In genomic region chr6:3447404-3447803, GRCm38 (mm10) we compare ENCODE assay signal across 8 mouse cellular contexts. TPM values are rescaled to one million over a fixed set of nuclear protein-coding genes. Genes with fewer than 3 reads are reported as not detected.
DNase-seq lines count a peak whose midpoint lies in the region; ATAC-seq and TF ChIP-seq lines count a peak whose summit lies in the region.

No protein-coding gene starts in this region.

- no peak for TF ChIP-seq POLR2A in lung, adult 2 months (IDR thresholded peaks at IDR 0.05; ENCODE audit: borderline replicate concordance, extremely low read depth, low read depth, low read length)

- DNase-seq in ES-CJ7 (ENCODE audit: low read depth, low spot score), result peak; percentile 91
- peak; percentile 57 for DNase-seq in c-Kit-positive CD71-positive TER-119-positive erythroid progenitor cells, embryonic 14.5 days (ENCODE audit: low spot score)
- DNase-seq in heart, postnatal 36 days, result peak; percentile 58 to 68
- peak; percentile 52 to 87 for DNase-seq in layer of hippocampus, adult 18-20 months (ENCODE audit: low spot score in 2 of 2)
- peak; percentile 42 for DNase-seq in lung, adult 2 months
- DNase-seq in testis, postnatal 14 days (ENCODE audit: low spot score), result peak; percentile 33

- intact Hi-C loops in heart, postnatal 36 days (cut with DNase I), result no loop called here

- no peaks in the 10 kb centered on the region for H3K4me1 ChIP-seq in forebrain, embryonic 15.5 days
- no peaks in the 10 kb centered on the region for H3K4me1 ChIP-seq in lung, adult 2 months (ENCODE audit: control insufficient read depth, insufficient read depth, low read length)

- no peak overlapping the region for H3K4me3 ChIP-seq in forebrain, embryonic 15.5 days
- no peak overlapping the region for H3K4me3 ChIP-seq in lung, adult 2 months (replicated peaks; ENCODE audit: extremely low read depth, low read depth, low read length)

- ATAC-seq in forebrain, embryonic 15.5 days (replicated peaks), result peak; percentile 90
- peak; percentile 100 for ATAC-seq in neutrophil, adult 5-6 weeks (ENCODE audit: extremely low read depth, insufficient number of reproducible peaks, low FRiP score, poor library complexity, severe bottlenecking)

- no peak overlapping the region for H3K4me2 ChIP-seq in forebrain, embryonic 15.5 days (replicated peaks)

- H3K27ac ChIP-seq in forebrain, embryonic 15.5 days (replicated peaks), result no peak overlapping the region

- peak; percentile 95 for TF ChIP-seq CTCF in lung, adult 2 months (IDR thresholded peaks at IDR 0.05; ENCODE audit: insufficient read depth, low read length)

- H3K36me3 ChIP-seq in forebrain, embryonic 15.5 days, result no peaks in the 10 kb centered on the region

- no peaks in the 10 kb centered on the region for H3K27me3 ChIP-seq in forebrain, embryonic 15.5 days

- 5% methylated on average over 5 of the region's 5 CpGs for WGBS in forebrain, embryonic 15.5 days
- WGBS in lung, adult 2 months, result 3% methylated on average over 5 of the region's 5 CpGs

- H3K9ac ChIP-seq in forebrain, embryonic 15.5 days (replicated peaks), result no peak overlapping the region

- H3K9me3 ChIP-seq in forebrain, embryonic 15.5 days, result no peaks in the 10 kb centered on the region

RNA-seq across cellular contexts. Expression of gene Samd9l, which starts 48.0 kb away (rescaled TPM):
- 0.98 and 1.1 TPM in 2 replicates for polyA plus RNA-seq in forebrain, embryonic 15.5 days (2015; fragmentation: Nextera tagmentation; extraction: Ambion mirVana)
- total RNA-seq in heart, postnatal 36 days (2021), result 10 to 100 TPM in 1 of 2 experiments, 1 to 10 TPM in 1; 7.5 to 12.4 TPM
- 1 to 10 TPM; 2.5 to 3.3 TPM for total RNA-seq in layer of hippocampus, adult 18-20 months (2021)
- polyA plus RNA-seq in lung, adult 2 months (2012; rRNA removed), result 1.7 and 3.7 TPM in 2 replicates
- total RNA-seq in neutrophil, adult 5-6 weeks (2017), result 382 and 384 TPM in 2 replicates

RNA-seq across cellular contexts. Expression of gene Hepacam2, which starts 50.7 kb away (rescaled TPM):
- 0.49 and 0.83 TPM in 2 replicates for polyA plus RNA-seq in forebrain, embryonic 15.5 days (2015; fragmentation: Nextera tagmentation; extraction: Ambion mirVana)
- total RNA-seq in heart, postnatal 36 days (2021), result under 1 TPM; 0.22 to 0.42 TPM
- under 1 TPM; 0.12 to 0.43 TPM for total RNA-seq in layer of hippocampus, adult 18-20 months (2021)
- polyA plus RNA-seq in lung, adult 2 months (2012; rRNA removed), result 4.0 and 5.8 TPM in 2 replicates
- 11.3 and 13.6 TPM in 2 replicates for total RNA-seq in neutrophil, adult 5-6 weeks (2017)

RNA-seq across cellular contexts. Expression of gene Vps50, which starts 50.8 kb away (rescaled TPM):
- 49.3 and 52.6 TPM in 2 replicates for polyA plus RNA-seq in forebrain, embryonic 15.5 days (2015; fragmentation: Nextera tagmentation; extraction: Ambion mirVana)
- 10 to 100 TPM; 15.7 to 16.2 TPM for total RNA-seq in heart, postnatal 36 days (2021)
- 10 to 100 TPM; 51.8 to 53.8 TPM for total RNA-seq in layer of hippocampus, adult 18-20 months (2021)
- 2.0 and 4.2 TPM in 2 replicates for polyA plus RNA-seq in lung, adult 2 months (2012; rRNA removed)
- total RNA-seq in neutrophil, adult 5-6 weeks (2017), result 16.2 and 19.4 TPM in 2 replicates

Comparison
In these comparisons a context has a peak if more than half of its experiments do, and no peak if none do; other contexts are left out.
1. DNase-seq: peak in every context shown above with its lines; median percentile 91 in ES-CJ7; 70 in layer of hippocampus, adult 18-20 months; 63 in heart, postnatal 36 days; 57 in c-Kit-positive CD71-positive TER-119-positive erythroid progenitor cells, embryonic 14.5 days; 42 in lung, adult 2 months; 33 in testis, postnatal 14 days.
2. RNA of gene Samd9l, which starts 48.0 kb away (total RNA-seq): 382 to 384 TPM in neutrophil, adult 5-6 weeks; 7.5 to 12.4 TPM in heart, postnatal 36 days and 2.5 to 3.3 TPM in layer of hippocampus, adult 18-20 months; every median in the first group is over 10 times any median in the second.